Mouse (Mus musculus) megakaryocyte, embryonic 14.5 days (primary cell): Measurements from ENCODE around the gene Kcns3. TPM values are rescaled to one million over a fixed set of nuclear protein-coding genes. Genes with fewer than 3 reads are reported as not detected.

ENCODE experiments used
- H3K27me3 ChIP-seq: replicated peaks from 2 replicates; pipeline ENCODE3; 2012; ENCODE audit warnings: inconsistent platforms
- H3K36me3 ChIP-seq: replicated peaks from 2 replicates; pipeline ENCODE3; 2012; ENCODE audit warnings: low read length, inconsistent platforms, mixed read lengths
- H3K4me1 ChIP-seq: 2 replicates; pipeline ENCODE4 v1.6.1; 2012; ENCODE audit warnings: inconsistent platforms
- H3K4me3 ChIP-seq: replicated peaks from 2 replicates; pipeline ENCODE3; 2012; ENCODE audit warnings: moderate library complexity, mild to moderate bottlenecking, inconsistent platforms
- H3K9me3 ChIP-seq: 2 replicates; pipeline ENCODE4 v1.6.1; 2012; ENCODE audit warnings: inconsistent platforms
- FLI1 ChIP-seq: IDR thresholded peaks from 2 replicates; pipeline ENCODE4 v1.6.1; 2012; ENCODE audit warnings: low read length, inconsistent platforms, mixed read lengths
- GATA1 ChIP-seq: IDR thresholded peaks from 3 replicates; pipeline ENCODE4 v1.6.1; 2012; ENCODE audit warnings: mixed read lengths, low read length, inconsistent platforms, borderline replicate concordance
- polyA plus RNA-seq: library from polyadenylated mRNA; stranded (reverse); fragments of >175 nt; gene quantifications from 2 replicates; pipeline ENCODE4 v1.2.3, GENCODE M21; 2012; ENCODE audit warnings: low replicate concordance; ENCODE audit not compliant: insufficient read depth

Gene Kcns3
- polyA plus RNA-seq = not detected in 2 replicates

GRCm38 (mm10) chr12:11151015-11151414 is at the start of gene Kcns3:
Gene Kcns3, minus strand, starts transcription at chr12:11151056.
- H3K4me1 ChIP-seq = no peaks in the 10 kb centered on the region; the same call in 1 of the 2 replicates
- peaks cover 16% of the 10 kb centered on the region; the same call in 1 of the 2 replicates for H3K9me3 ChIP-seq
- no peaks in the 10 kb centered on the region for H3K36me3 ChIP-seq
- H3K4me3 ChIP-seq = peak within 1 kb of the TSS; percentile 38
- no peak for TF ChIP-seq GATA1
- TF ChIP-seq FLI1 = no peak
- peaks cover 50% of the 10 kb centered on the region for H3K27me3 ChIP-seq

GRCm38 (mm10) chr12:11198551-11198950 is 47.7 kb upstream of the Kcns3 start:
- Histone ChIP-seq H3K27me3 (no peaks in the 10 kb centered on the region), H3K4me1 (peaks cover 24% of the 10 kb centered on the region), H3K9me3 (no peaks in the 10 kb centered on the region), H3K36me3 (no peaks in the 10 kb centered on the region), H3K4me3 (no peak overlapping the region)
- TF ChIP-seq GATA1 (no peak), FLI1 (no peak)

GRCm38 (mm10) chr12:11198026-11198425 is 47.2 kb upstream of the Kcns3 start:
- no peak for TF ChIP-seq GATA1
- no peak for TF ChIP-seq FLI1
- Histone ChIP-seq H3K4me1 (peaks cover 24% of the 10 kb centered on the region), H3K36me3 (no peaks in the 10 kb centered on the region), H3K4me3 (no peak overlapping the region), H3K9me3 (no peaks in the 10 kb centered on the region), H3K27me3 (no peaks in the 10 kb centered on the region)

GRCm38 (mm10) chr12:11196830-11197229 is 46.0 kb upstream of the Kcns3 start:
- TF ChIP-seq GATA1 (no peak), FLI1 (no peak)
- no peaks in the 10 kb centered on the region for H3K27me3 ChIP-seq
- H3K4me1 ChIP-seq = peaks cover 24% of the 10 kb centered on the region
- no peak overlapping the region for H3K4me3 ChIP-seq
- no peaks in the 10 kb centered on the region for H3K9me3 ChIP-seq
- H3K36me3 ChIP-seq = no peaks in the 10 kb centered on the region

GRCm38 (mm10) chr12:11196142-11196597 is 45.3 kb upstream of the Kcns3 start:
- Histone ChIP-seq H3K4me3 (peak overlapping the region; percentile 89), H3K4me1 (peaks cover 24% of the 10 kb centered on the region), H3K36me3 (no peaks in the 10 kb centered on the region), H3K9me3 (no peaks in the 10 kb centered on the region), H3K27me3 (no peaks in the 10 kb centered on the region)
- TF ChIP-seq GATA1 (no peak), FLI1 (no peak)

GRCm38 (mm10) chr12:11195031-11195430 is 44.2 kb upstream of the Kcns3 start:
- Histone ChIP-seq H3K4me3 (peak overlapping the region; percentile 35), H3K36me3 (no peaks in the 10 kb centered on the region), H3K4me1 (peaks cover 24% of the 10 kb centered on the region), H3K27me3 (no peaks in the 10 kb centered on the region), H3K9me3 (no peaks in the 10 kb centered on the region)
- TF ChIP-seq GATA1 (no peak), FLI1 (no peak)

- Histone ChIP-seq H3K36me3 (no peaks in the 10 kb centered on the region), H3K4me1 (peaks cover 3% of the 10 kb centered on the region; the same call in 1 of the 2 replicates), H3K4me3 (no peak overlapping the region), H3K9me3 (no peaks in the 10 kb centered on the region), H3K27me3 (peaks cover 3% of the 10 kb centered on the region)
- TF ChIP-seq GATA1 (no peak), FLI1 (no peak)
Measured at GRCm38 (mm10) chr12:11178486-11179154, 27.8 kb upstream of the Kcns3 start.

GRCm38 (mm10) chr12:11177408-11178394 is 26.8 kb upstream of the Kcns3 start:
- TF ChIP-seq GATA1 (no peak), FLI1 (no peak)
- peaks cover 3% of the 10 kb centered on the region; the same call in 1 of the 2 replicates for H3K4me1 ChIP-seq
- peaks cover 3% of the 10 kb centered on the region for H3K27me3 ChIP-seq
- no peaks in the 10 kb centered on the region for H3K36me3 ChIP-seq
- no peaks in the 10 kb centered on the region for H3K9me3 ChIP-seq
- H3K4me3 ChIP-seq = no peak overlapping the region

- TF ChIP-seq GATA1 (no peak), FLI1 (no peak)
- no peaks in the 10 kb centered on the region; the same call in 1 of the 2 replicates for H3K9me3 ChIP-seq
- no peaks in the 10 kb centered on the region for H3K27me3 ChIP-seq
- no peaks in the 10 kb centered on the region for H3K4me1 ChIP-seq
- no peak overlapping the region for H3K4me3 ChIP-seq
- no peaks in the 10 kb centered on the region for H3K36me3 ChIP-seq
Measured at GRCm38 (mm10) chr12:11158670-11159069, 7.8 kb upstream of the Kcns3 start.

GRCm38 (mm10) chr12:11155123-11155522 is 4.3 kb upstream of the Kcns3 start:
- Histone ChIP-seq H3K9me3 (no peaks in the 10 kb centered on the region; the same call in 1 of the 2 replicates), H3K4me3 (no peak overlapping the region), H3K4me1 (no peaks in the 10 kb centered on the region; the same call in 1 of the 2 replicates), H3K27me3 (peaks cover 27% of the 10 kb centered on the region), H3K36me3 (no peaks in the 10 kb centered on the region)
- no peak for TF ChIP-seq FLI1
- TF ChIP-seq GATA1 = no peak
